Mouse (Mus musculus): ENCODE results near the gene Commd7. TPM values are rescaled to one million over a fixed set of nuclear protein-coding genes. Genes with fewer than 3 reads are reported as not detected.

The Commd7 gene
- total and polyA plus RNA-seq, 3 experiments = 20.9 to 30.9 (median 29.7) TPM

DNA sequence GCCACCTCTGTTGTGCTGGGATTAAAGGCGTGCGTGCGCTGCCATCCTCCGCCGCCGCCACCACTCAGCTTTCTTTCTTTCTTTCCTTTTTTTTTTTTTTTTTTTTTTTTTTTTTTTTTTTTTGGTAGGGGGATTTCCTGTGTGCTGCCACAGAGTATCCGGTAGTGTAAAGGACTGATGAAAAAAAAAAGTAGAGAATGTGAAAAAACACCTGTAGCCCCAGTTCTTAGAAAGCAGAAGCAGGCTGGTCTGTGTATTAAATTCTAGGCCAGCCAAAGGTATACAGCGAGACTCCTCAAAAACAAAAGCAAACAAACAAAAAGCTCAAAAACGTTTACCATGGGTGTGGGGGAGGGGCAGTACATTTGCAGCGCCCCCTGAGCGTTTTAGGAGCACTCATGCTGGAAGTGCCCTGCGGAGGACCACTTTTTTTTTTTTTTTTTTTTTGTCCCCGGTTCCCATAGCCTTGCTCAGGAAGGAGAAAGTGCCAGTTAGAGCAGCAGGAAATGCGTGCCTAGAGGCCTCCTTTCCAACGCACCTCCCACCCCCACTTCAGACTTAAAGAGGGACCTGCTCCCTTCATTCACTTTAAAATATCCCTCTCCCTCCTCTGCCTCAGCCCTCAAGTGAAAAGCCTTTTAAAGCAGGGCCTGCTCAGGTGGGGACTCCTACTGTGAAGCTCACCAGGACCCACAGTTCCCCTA is 6.5 kb upstream of the Commd7 start:
- H3K4me3 ChIP-seq (ENCODE audit: low read depth, low read length) = no peak overlapping the region
- peaks cover 21% of the 10 kb centered on the region for H3K27me3 ChIP-seq (ENCODE audit: insufficient read depth, low read length)
- ATAC-seq (ENCODE audit: extremely low read depth, insufficient number of reproducible peaks, low FRiP score, poor library complexity, severe bottlenecking) (no peak), DNase-seq (ENCODE audit: low spot score) (no peak)
- no peaks in the 10 kb centered on the region for H3K36me3 ChIP-seq (replicated peaks)
- no peak for TF ChIP-seq CTCF (IDR thresholded peaks at IDR 0.05; ENCODE audit: low read depth, low read length)
- no peak for TF ChIP-seq POLR2AphosphoS5 (IDR thresholded peaks at IDR 0.05; ENCODE audit: insufficient replicate concordance, low read depth, low read length)
- TF ChIP-seq GATA2 (IDR thresholded peaks at IDR 0.05; ENCODE audit: borderline replicate concordance, low read depth, low read length) = no peak
- TF ChIP-seq GATA1 (IDR thresholded peaks at IDR 0.05; ENCODE audit: borderline replicate concordance, low read length) = no peak
- no peak for TF ChIP-seq TAL1 (conservative IDR thresholded peaks at IDR 0.05; ENCODE audit: low read depth, low read length)
- H3K4me1 ChIP-seq (ENCODE audit: insufficient read depth, low read depth, low read length) = peaks cover 8% of the 10 kb centered on the region
- H3K9me3 ChIP-seq (replicated peaks) = no peaks in the 10 kb centered on the region

DNA sequence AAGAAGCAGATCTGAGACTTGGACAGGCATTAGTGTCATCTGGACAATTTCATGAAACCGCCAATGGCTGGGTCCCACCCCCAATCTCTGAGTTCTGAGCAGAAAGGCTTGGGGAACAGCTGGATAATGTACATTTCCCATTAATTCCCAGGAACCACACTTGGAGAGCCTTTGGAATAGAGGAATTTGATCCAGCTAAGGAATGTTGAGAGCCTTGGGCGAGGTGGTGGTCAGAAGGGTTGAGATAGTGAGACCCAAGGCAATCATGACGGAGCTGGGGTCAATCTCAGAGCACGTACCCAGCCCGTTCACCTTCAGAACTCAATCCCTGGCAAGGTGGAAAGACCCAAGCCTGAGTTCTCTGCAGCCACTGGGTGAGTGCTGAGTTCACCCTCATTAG is 678 bp upstream of the Commd7 start:
- H3K36me3 ChIP-seq (replicated peaks) = peaks cover 21% of the 10 kb centered on the region
- no peak for DNase-seq (ENCODE audit: low spot score)
- TF ChIP-seq POLR2AphosphoS5 (IDR thresholded peaks at IDR 0.05; ENCODE audit: insufficient replicate concordance, low read depth, low read length) = no peak
- TF ChIP-seq GATA1 (IDR thresholded peaks at IDR 0.05; ENCODE audit: borderline replicate concordance, low read length) = no peak
- no peak for TF ChIP-seq TAL1 (conservative IDR thresholded peaks at IDR 0.05; ENCODE audit: low read depth, low read length)
- TF ChIP-seq CTCF (IDR thresholded peaks at IDR 0.05; ENCODE audit: low read depth, low read length) = no peak
- TF ChIP-seq GATA2 (IDR thresholded peaks at IDR 0.05; ENCODE audit: borderline replicate concordance, low read depth, low read length) = no peak
- ATAC-seq (ENCODE audit: extremely low read depth, insufficient number of reproducible peaks, low FRiP score, poor library complexity, severe bottlenecking) = no peak
- H3K9me3 ChIP-seq (replicated peaks) = no peaks in the 10 kb centered on the region
- no peak overlapping the region; the same call in 1 of the 2 replicates for H3K4me3 ChIP-seq (ENCODE audit: low read depth, low read length)
- peaks cover 30% of the 10 kb centered on the region for H3K4me1 ChIP-seq (ENCODE audit: insufficient read depth, low read depth, low read length)
- 0 out of 2 replicates have a peak, but pooled peaks cover 4% of the 10 kb centered on the region for H3K27me3 ChIP-seq (ENCODE audit: insufficient read depth, low read length)

DNA sequence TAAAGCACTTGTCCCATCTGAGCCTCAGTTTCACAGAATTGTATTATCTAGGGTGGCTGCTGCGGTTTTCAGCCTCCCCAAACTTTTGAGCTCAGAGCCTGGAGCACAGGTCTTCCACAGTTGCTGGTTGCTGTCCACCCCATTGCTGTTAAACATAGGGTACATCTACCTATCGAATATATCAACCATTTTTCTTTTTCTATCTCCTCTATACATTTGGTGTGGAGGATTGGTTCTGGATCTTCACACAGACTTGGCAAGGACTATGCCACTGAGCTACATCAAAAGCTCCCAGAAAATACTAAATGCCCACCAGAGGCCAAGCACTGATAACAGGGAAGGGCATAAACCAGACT is 268 bp upstream of the Commd7 start:
- peaks cover 25% of the 10 kb centered on the region for H3K36me3 ChIP-seq (replicated peaks)
- TF ChIP-seq TAL1 (conservative IDR thresholded peaks at IDR 0.05; ENCODE audit: low read depth, low read length) (no peak), GATA1 (IDR thresholded peaks at IDR 0.05; ENCODE audit: borderline replicate concordance, low read length) (no peak), CTCF (IDR thresholded peaks at IDR 0.05; ENCODE audit: low read depth, low read length) (no peak), GATA2 (IDR thresholded peaks at IDR 0.05; ENCODE audit: borderline replicate concordance, low read depth, low read length) (no peak), POLR2AphosphoS5 (IDR thresholded peaks at IDR 0.05; ENCODE audit: insufficient replicate concordance, low read depth, low read length) (no peak)
- H3K4me1 ChIP-seq (ENCODE audit: insufficient read depth, low read depth, low read length) = peaks cover 30% of the 10 kb centered on the region
- no peak for ATAC-seq (ENCODE audit: extremely low read depth, insufficient number of reproducible peaks, low FRiP score, poor library complexity, severe bottlenecking)
- 0 out of 2 replicates have a peak, but pooled peaks cover 2% of the 10 kb centered on the region for H3K27me3 ChIP-seq (ENCODE audit: insufficient read depth, low read length)
- H3K4me3 ChIP-seq (ENCODE audit: low read depth, low read length) = peak overlapping the region; percentile 84
- no peak for DNase-seq (ENCODE audit: low spot score)
- no peaks in the 10 kb centered on the region for H3K9me3 ChIP-seq (replicated peaks)

DNA sequence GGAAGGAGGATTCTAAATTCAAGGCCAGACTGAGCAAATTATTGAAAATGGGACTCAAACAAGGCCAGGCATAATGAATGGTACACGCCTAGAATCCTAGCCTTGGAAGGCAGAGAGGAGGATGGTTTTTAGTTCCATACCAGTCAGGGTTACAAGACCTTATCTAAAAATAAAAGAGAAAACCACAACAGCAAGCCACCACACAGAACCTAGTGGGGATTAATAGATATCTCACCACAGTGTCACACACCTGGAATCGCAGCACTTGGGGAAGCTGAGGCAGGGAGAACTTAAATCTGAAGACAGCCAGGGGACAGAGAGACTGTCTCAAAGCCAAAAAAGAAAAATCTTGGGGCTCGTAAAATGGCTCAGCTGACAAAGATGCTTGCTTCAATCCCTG is 1.6 kb downstream of the Commd7 start:
- ATAC-seq (ENCODE audit: extremely low read depth, insufficient number of reproducible peaks, low FRiP score, poor library complexity, severe bottlenecking) (no peak), DNase-seq (ENCODE audit: low spot score) (no peak)
- H3K27me3 ChIP-seq (ENCODE audit: insufficient read depth, low read length) = no peaks in the 10 kb centered on the region
- no peak overlapping the region; the same call in 1 of the 2 replicates for H3K4me3 ChIP-seq (ENCODE audit: low read depth, low read length)
- no peaks in the 10 kb centered on the region for H3K9me3 ChIP-seq (replicated peaks)
- TF ChIP-seq POLR2AphosphoS5 (IDR thresholded peaks at IDR 0.05; ENCODE audit: insufficient replicate concordance, low read depth, low read length) = no peak
- TF ChIP-seq TAL1 (conservative IDR thresholded peaks at IDR 0.05; ENCODE audit: low read depth, low read length) = peak; percentile 53; the same call in 1 of the 2 replicates
- TF ChIP-seq GATA2 (IDR thresholded peaks at IDR 0.05; ENCODE audit: borderline replicate concordance, low read depth, low read length) = no peak
- H3K4me1 ChIP-seq (ENCODE audit: insufficient read depth, low read depth, low read length) = peaks cover 32% of the 10 kb centered on the region
- peaks cover 43% of the 10 kb centered on the region for H3K36me3 ChIP-seq (replicated peaks)

DNA sequence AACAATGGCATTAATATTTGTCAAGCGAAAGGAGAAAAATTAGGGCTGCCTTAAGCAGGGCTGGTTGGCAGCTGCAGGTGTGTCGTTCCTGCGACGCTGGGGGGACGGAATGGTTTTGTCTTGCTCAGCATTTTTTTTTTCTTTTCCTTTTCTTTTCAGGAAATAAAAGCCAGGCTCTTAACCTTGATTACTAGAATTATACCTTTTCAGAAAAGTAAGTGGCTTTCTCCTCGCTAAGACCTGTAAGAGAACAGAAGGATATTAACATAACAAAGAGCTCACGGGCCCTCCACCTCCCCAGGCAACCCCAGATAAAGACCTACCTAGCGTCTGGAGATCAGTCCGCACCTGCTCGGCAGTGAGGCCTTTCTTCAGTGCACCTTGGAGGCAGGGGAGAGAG is 10.1 kb downstream of the Commd7 start:
- Histone ChIP-seq H3K36me3 (replicated peaks) (peaks cover 95% of the 10 kb centered on the region), H3K9me3 (replicated peaks) (no peaks in the 10 kb centered on the region), H3K27me3 (ENCODE audit: insufficient read depth, low read length) (no peaks in the 10 kb centered on the region), H3K4me1 (ENCODE audit: insufficient read depth, low read depth, low read length) (peaks cover 10% of the 10 kb centered on the region), H3K4me3 (ENCODE audit: low read depth, low read length) (no peak overlapping the region)
- ATAC-seq (ENCODE audit: extremely low read depth, insufficient number of reproducible peaks, low FRiP score, poor library complexity, severe bottlenecking) (no peak), DNase-seq (ENCODE audit: low spot score) (no peak)
- no peak for TF ChIP-seq POLR2AphosphoS5 (IDR thresholded peaks at IDR 0.05; ENCODE audit: insufficient replicate concordance, low read depth, low read length)
- TF ChIP-seq GATA2 (IDR thresholded peaks at IDR 0.05; ENCODE audit: borderline replicate concordance, low read depth, low read length) = no peak
- no peak for TF ChIP-seq GATA1 (IDR thresholded peaks at IDR 0.05; ENCODE audit: borderline replicate concordance, low read length)
- no peak for TF ChIP-seq TAL1 (conservative IDR thresholded peaks at IDR 0.05; ENCODE audit: low read depth, low read length)
- no peak for TF ChIP-seq CTCF (IDR thresholded peaks at IDR 0.05; ENCODE audit: low read depth, low read length)

DNA sequence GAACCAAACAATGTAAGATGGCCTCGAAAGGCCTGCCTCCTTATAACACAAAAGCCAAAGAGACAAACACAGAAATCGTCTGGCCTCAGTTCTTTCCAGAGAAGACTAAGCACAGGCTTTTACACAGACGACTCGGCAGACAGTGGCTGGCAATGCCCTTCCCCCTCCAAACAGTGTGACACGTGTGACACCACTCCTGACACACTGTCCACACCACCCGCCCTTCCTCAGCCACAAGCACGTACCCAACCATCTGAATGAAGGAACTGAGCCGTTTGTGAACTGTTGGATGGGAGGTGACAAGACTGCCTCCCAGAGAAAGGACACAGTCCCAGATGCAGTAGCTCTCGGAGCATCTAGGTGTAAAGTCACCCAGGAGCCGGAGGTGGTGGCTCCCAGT is 13.7 kb downstream of the Commd7 start:
- H3K9me3 ChIP-seq (replicated peaks) = no peaks in the 10 kb centered on the region
- peaks cover 85% of the 10 kb centered on the region for H3K36me3 ChIP-seq (replicated peaks)
- peaks cover 11% of the 10 kb centered on the region for H3K4me1 ChIP-seq (ENCODE audit: insufficient read depth, low read depth, low read length)
- TF ChIP-seq TAL1 (conservative IDR thresholded peaks at IDR 0.05; ENCODE audit: low read depth, low read length) (no peak), GATA2 (IDR thresholded peaks at IDR 0.05; ENCODE audit: borderline replicate concordance, low read depth, low read length) (no peak), CTCF (IDR thresholded peaks at IDR 0.05; ENCODE audit: low read depth, low read length) (no peak), GATA1 (IDR thresholded peaks at IDR 0.05; ENCODE audit: borderline replicate concordance, low read length) (no peak), POLR2AphosphoS5 (IDR thresholded peaks at IDR 0.05; ENCODE audit: insufficient replicate concordance, low read depth, low read length) (no peak)
- no peaks in the 10 kb centered on the region for H3K27me3 ChIP-seq (ENCODE audit: insufficient read depth, low read length)
- DNase-seq (ENCODE audit: low spot score) = no peak
- ATAC-seq (ENCODE audit: extremely low read depth, insufficient number of reproducible peaks, low FRiP score, poor library complexity, severe bottlenecking) = no peak
- no peak overlapping the region for H3K4me3 ChIP-seq (ENCODE audit: low read depth, low read length)

All from G1E (cell line).